In the genomic region with DNA sequence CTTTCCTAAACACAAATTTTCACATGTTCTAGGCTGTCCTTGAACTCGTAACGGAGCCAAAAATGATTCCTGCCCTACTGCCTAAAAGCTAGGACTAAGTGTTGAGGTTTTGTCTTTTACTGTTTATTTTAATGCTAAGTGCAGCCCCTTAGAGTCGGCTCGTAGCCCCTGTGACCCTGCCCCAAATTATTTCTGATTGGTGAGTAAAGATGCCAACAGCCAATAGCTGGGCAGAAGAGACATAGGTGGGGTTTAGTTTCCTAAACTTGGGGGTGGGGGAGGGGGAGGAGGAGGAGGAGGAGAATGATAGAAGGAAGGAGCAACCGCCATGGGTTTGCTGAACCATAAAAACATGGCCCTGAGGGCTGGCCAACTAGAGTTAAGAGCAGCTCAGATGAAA, we compare ENCODE assay signal across 26 mouse cellular contexts. TPM values are rescaled to one million over a fixed set of nuclear protein-coding genes. Genes with fewer than 3 reads are reported as not detected.
"Had no signal": no experiment of that assay in that cellular context is flagged by ENCODE, and none has a peak within 500 bp of the region (broad histone marks: within the 10 kb centered on the region; RNA-seq: fewer than 3 reads in every experiment).

No protein-coding gene starts in this region.

- H3K27me3 ChIP-seq: embryonic facial prominence, embryonic 12.5 days; embryonic facial prominence, embryonic 13.5 days; embryonic facial prominence, embryonic 15.5 days; forebrain, embryonic 12.5 days; forebrain, embryonic 13.5 days; forebrain, embryonic 15.5 days had no signal

- H3K4me2 ChIP-seq: embryonic facial prominence, embryonic 12.5 days; embryonic facial prominence, embryonic 13.5 days; embryonic facial prominence, embryonic 15.5 days; forebrain, embryonic 12.5 days; forebrain, embryonic 13.5 days; forebrain, embryonic 15.5 days had no signal

- ATAC-seq: forebrain, embryonic 13.5 days; forebrain, embryonic 14.5 days; forebrain, embryonic 15.5 days; forebrain, postnatal 0 days had no signal

- H3K9ac ChIP-seq: embryonic facial prominence, embryonic 12.5 days; embryonic facial prominence, embryonic 13.5 days; embryonic facial prominence, embryonic 15.5 days; forebrain, embryonic 12.5 days; forebrain, embryonic 13.5 days; forebrain, embryonic 15.5 days; forebrain, postnatal 0 days had no signal

- H3K27ac ChIP-seq: embryonic facial prominence, embryonic 10.5 days; embryonic facial prominence, embryonic 12.5 days; embryonic facial prominence, embryonic 13.5 days; embryonic facial prominence, embryonic 15.5 days; forebrain, embryonic 10.5 days; forebrain, embryonic 12.5 days; forebrain, embryonic 13.5 days; forebrain, embryonic 15.5 days; heart, embryonic 10.5 days had no signal

- DNase-seq: cerebellum, adult 9-11 months; cerebellum, postnatal 10 days; cerebellum, postnatal 14 days; cerebellum, postnatal 25 days; cerebellum, postnatal 36 days; embryo, embryonic 11 days; forebrain, postnatal 0 days; gastrocnemius, adult 2 months; gastrocnemius, postnatal 10 days; gastrocnemius, postnatal 14 days; gastrocnemius, postnatal 25 days; gastrocnemius, postnatal 36 days; heart, adult 18-20 months; heart, adult 2 months had no signal

- H3K9me3 ChIP-seq: embryonic facial prominence, embryonic 10.5 days; embryonic facial prominence, embryonic 12.5 days; embryonic facial prominence, embryonic 13.5 days; embryonic facial prominence, embryonic 15.5 days; forebrain, embryonic 10.5 days; forebrain, embryonic 12.5 days; forebrain, embryonic 13.5 days; forebrain, embryonic 15.5 days; heart, embryonic 10.5 days had no signal

- H3K4me3 ChIP-seq: embryonic facial prominence, embryonic 10.5 days; embryonic facial prominence, embryonic 12.5 days; embryonic facial prominence, embryonic 13.5 days; embryonic facial prominence, embryonic 15.5 days; erythroblast, embryonic 14.5 days; forebrain, embryonic 10.5 days; forebrain, embryonic 12.5 days; forebrain, embryonic 13.5 days; forebrain, embryonic 15.5 days; gastrocnemius, adult 2 months; heart, adult 2 months; heart, embryonic 10.5 days had no signal

- H3K4me1 ChIP-seq: embryonic facial prominence, embryonic 10.5 days; embryonic facial prominence, embryonic 12.5 days; embryonic facial prominence, embryonic 13.5 days; embryonic facial prominence, embryonic 15.5 days; forebrain, embryonic 10.5 days; forebrain, embryonic 12.5 days; forebrain, embryonic 13.5 days; forebrain, embryonic 15.5 days had no signal

RNA-seq across cellular contexts. Expression of a gene that starts 18.3 kb away (rescaled TPM):
- polyA plus RNA-seq: embryonic facial prominence, embryonic 10.5 days; erythroblast, embryonic 14.5 days; forebrain, embryonic 13.5 days; gonadal fat pad, adult 2 months; heart, adult 2 months; heart, embryonic 10.5 days had no signal
